Mouse (Mus musculus): ENCODE results near the gene Vps53. TPM values are rescaled to one million over a fixed set of nuclear protein-coding genes. Genes with fewer than 3 reads are reported as not detected.
"Not testable (repeated sequence)": the region's sequence is repeated elsewhere in the genome, so short reads cannot be mapped to it uniquely, and the experiment has no call there.

Gene Vps53
- total RNA-seq, 2 experiments from 2014 or later: 9.4 to 13.0 TPM

DNA sequence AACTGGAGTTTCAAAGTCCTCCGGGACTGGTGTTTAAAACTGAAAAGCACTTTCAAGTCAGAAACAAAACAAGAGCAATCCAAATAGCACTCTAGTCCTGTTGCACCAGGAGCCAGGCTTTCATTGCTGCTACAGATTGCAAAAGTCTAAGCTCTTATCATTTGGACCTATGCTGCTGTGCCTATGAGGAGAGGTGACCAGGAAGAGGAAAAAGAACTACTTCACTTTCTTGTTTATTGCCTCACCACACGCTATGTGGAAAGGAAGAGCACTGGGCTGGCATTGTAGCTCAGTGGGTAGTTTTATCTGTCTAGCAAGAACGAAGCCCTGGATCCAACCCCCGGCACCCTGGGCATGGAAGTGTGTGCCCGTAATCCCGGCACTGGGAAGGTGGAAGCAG lies 146.1 kb downstream of the Vps53 start:
- ATAC-seq (replicated peaks; ENCODE audit: low FRiP score, poor library complexity, severe bottlenecking): no peak

DNA sequence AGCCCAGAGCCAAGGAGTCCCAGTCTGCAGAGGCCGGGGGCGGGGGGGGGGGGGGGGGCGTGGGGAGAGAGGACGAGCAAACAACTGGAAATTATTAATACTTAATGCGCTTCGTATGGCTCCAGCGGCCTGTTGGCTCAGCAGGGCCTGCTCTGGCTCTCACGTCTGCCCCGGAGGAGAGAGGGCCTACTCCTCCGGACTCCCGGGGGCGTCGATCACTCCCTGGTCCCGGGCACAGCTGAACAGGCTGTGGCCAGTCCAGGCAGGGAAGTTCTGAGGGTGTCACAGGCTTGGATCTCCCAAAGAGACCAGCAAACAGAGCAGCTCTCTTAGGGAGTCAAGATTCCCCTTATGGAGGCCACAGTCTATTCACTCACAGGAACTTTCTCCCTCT lies 151.4 kb downstream of the Vps53 start:
- no peak for ATAC-seq (replicated peaks; ENCODE audit: low FRiP score, poor library complexity, severe bottlenecking)

DNA sequence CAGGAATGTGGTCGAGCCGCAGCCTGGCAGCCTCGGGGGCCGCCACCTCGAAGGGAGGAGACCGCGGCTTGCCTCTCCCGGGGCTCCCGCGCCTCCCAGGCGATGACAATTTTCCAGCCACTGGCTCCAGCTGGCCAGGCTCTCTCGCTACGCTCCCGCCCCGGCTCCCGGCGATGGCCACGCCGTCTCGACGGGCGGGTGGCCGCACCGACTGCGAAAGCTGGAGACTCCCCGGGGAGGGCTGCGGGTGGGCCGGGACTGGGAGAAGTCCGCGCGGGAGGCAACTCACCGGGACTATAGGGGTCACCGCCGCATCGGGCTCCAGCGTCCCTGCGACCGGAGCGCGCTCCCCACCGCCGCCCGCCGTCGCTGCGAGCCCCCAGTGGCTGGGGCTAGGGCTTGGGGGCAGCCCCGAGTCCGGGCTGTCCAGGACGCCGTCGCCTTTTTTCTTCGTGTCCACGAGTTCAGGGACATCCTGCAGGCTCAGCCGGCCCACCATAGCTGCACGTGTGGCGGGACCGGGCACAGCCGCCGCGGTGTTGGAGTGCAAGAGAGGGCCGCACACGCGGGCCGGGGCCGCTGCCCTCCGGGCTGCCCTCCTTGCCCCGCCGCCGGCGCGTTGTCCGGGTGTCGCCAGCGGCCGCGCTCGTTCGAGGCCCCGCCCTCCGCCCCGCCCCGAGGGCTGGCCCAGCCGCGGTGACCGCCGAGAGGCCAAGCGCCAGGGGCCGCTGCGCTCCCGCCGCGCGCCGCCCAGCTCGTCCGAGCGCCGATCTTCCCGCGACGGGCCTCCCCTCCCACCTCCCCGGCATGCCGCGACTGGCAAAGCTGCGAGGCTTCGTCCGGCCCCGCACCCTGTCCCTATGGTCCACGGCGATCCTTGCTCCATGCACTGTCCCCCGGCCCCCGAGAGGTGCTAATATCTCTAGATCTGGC lies 152.0 kb downstream of the Vps53 start, which contains the start of gene Rflnb:
Gene Rflnb, minus strand, starts transcription at position 644 of the 933 bp plus-strand sequence.
- peak; percentile 81 for ATAC-seq (replicated peaks; ENCODE audit: low FRiP score, poor library complexity, severe bottlenecking)

DNA sequence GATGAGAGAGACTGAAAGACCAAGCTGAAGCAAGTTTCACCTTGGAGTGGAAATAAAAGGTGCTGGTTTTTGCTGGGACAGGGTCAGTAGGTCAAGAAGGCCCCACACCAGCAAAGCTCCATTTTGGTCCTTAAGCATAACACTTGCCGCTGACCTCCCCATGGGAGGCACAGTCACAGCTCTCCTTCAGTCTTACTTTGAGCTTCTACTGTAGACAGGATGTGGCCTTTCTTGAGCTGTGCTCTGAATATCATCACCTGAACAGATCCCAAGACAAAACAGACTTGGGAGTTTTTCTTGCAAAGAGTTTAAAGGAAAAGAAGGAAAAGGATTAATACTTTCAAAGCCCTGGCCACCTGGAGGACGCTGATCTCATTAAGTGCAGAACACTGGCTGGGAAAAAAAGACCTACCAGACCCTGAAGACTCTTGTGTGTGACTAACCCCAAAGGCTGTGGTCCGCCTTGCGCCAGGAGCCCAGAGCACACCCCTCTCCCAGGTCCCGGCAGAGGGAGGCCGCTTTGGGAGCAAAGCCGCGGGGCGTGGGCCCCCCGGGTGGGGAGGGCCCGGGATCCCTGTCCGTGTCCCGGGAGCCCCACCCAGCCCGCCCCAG lies 152.8 kb downstream of the Vps53 start:
- no peak for ATAC-seq (replicated peaks; ENCODE audit: low FRiP score, poor library complexity, severe bottlenecking)

DNA sequence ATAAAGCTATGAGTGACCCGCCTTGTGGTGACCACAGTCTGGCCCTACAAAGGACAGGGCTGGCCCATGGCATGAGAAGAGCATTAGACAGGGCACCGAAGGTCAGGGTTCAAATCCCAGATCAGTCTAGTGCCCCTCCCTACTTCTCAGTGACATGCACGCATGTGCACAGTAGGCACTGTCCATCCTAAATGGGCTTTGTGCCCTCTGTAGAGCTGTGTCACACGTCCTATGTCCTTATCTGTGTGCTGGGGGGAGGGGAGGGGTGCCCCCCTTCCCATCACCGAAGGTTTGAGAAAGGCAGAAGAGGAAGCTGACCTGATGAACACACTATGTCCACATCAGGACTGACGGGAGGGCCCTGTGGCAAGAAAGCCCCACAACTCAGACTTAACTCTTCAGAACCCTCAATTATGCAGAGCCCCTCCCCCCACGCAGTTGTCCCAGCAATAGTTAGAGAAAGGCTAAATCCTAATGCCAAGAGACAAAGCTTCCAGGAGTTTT lies 154.3 kb downstream of the Vps53 start:
- ATAC-seq (replicated peaks; ENCODE audit: low FRiP score, poor library complexity, severe bottlenecking): no peak

DNA sequence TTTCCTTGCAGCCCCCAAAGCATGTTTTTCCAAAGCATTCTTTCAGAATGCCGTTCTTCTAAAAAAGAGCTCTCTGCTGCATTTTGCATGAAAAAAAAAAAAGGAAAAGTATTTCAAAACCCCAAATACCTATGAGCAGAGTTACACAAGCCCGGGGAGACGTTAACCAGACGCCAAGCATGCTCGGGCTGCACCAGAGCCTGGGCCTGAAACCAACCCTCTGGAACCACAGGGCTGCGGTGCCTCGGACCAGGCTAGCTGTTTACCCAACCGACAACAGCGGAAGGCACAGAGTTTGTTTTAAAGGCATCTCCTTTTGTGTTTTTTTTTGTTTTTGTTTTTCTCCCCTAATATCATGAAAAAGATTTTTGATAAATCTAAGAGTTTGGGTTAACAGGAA lies 158.5 kb downstream of the Vps53 start:
- ATAC-seq (replicated peaks; ENCODE audit: low FRiP score, poor library complexity, severe bottlenecking): no peak

DNA sequence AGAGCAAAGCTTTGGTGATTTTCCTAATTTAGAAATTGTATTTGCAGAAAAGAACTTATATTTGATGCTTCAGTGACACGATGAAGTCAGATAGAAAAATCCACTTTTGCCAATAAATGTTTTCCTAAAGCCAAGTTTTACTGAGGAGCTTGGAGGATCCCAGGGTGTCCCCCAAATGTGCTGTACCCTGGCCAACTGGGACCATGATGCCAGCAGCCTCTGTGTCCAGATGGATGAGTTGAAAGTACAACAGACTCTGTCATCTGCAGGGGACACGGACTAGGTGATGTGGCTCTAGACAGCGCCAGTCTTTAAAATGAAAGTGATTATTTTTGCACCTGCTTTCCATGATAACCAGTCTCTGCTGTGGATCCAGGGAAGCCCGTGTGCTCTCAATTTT lies 159.6 kb downstream of the Vps53 start:
- ATAC-seq (replicated peaks; ENCODE audit: low FRiP score, poor library complexity, severe bottlenecking): no peak

DNA sequence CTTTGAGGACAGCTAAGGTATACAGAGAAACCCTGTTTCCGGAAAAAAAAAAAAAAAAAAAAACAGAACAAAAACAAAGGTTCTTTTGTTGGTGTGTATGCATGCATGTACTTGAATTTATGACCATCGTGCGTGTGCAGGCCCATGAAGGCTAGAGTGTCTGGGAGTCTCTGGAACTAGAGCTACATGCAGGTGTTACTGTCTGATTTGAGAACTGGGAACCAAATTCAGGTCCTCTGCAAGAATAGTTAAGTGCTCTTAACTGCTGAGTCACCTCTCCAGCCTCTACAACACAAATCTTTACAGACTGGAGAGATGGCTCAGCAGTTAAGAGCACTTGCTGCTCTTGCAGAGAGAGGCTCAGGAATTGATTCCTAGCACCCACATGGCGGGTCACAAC lies 163.6 kb downstream of the Vps53 start:
- no peak for ATAC-seq (replicated peaks; ENCODE audit: low FRiP score, poor library complexity, severe bottlenecking)

DNA sequence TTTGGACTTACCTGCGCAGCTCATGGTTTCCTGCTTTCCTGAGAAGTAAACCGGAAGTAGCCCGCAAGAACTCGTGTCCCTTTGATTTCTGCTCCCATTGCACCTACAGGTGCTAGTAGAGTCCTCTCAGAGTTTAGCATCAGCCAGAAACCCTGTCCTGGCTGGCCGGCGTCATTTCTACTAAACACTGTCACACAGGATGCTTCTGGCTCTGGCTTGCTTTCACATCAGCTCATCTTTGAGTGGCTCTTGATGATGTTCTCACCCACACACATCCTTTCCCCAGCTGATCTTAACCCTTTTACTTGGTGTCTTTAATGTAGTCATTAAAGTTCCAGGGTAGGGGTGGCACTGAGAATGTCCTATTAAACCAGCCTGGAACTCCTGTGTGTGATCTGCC lies 164.2 kb downstream of the Vps53 start:
- ATAC-seq (replicated peaks; ENCODE audit: low FRiP score, poor library complexity, severe bottlenecking): no peak

DNA sequence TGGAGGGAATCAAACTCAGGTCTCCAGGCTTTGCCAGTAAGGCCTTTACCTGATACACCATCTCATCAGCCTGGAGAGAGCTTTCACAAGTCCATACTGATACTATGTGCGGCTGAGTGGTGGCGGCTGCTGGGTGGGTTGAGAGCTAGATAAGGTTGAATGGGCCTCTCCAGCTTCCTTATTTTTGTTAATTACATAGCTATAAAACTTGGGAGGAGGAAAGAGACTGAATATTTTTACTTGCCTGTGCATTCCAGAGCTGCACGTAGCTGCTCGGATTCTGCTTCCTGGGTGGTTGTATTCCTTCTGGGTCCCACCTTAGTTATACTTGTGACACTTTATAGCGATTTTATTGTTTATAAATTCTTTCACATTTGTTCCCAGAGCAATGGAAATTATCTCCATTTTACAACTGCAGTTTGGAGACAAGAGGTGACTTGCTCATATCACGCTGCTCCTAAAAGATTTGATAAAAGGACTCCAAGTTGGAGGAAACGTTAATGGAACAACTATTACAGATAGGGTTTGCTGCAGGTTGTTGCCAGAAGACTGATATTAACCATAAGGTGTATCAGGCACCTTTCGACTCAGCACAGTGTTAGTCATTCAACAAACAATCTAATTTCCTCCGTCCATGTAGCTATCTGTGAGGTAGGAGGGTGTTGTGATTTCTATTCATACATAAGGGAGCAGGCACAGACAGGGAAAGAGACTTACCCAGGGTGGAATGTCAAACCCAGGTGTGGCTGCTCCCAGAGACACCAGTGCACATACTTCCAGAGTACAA lies 168.4 kb downstream of the Vps53 start:
- no peak for ATAC-seq (replicated peaks; ENCODE audit: low FRiP score, poor library complexity, severe bottlenecking)

DNA sequence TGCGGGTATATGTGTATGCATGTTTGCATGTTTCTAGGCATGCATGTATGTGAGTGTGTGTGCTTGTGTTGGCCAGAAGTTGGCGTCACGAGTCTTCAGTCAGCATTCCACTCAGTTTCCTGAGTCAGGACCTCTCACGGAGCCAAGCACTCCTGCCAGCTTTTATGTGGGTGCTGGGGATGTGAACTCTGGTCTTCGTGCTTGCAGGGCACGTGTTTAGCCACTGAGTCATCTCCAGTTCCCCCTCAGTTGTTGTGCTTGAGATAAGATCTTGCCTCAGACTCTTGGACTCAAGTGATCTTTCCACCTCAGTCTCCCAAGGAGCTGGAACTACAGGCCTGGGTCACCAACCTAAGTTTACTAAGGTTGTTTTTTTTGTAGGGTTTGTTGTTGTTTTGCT lies 170.3 kb downstream of the Vps53 start:
- no peak for ATAC-seq (replicated peaks; ENCODE audit: low FRiP score, poor library complexity, severe bottlenecking)

DNA sequence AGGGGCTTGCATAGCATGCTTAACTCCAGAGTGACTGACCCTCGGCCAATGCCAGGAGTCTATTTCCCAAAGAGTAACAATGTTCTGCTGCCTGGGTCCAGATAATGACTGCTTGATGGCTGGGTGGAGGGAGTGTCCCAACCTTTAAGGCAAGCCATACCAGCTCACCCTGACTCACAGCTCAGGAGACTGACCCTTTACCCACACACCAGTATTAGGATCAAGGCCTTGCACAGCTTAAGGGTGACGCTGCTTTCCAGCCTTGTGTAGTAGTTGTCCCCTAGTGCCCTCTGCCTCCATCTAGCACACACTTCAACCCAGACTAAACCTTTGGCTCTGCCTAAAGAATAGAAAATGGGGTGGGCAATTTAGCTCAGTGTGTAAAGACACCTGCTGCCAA lies 171.3 kb downstream of the Vps53 start:
- no peak for ATAC-seq (replicated peaks; ENCODE audit: low FRiP score, poor library complexity, severe bottlenecking)

DNA sequence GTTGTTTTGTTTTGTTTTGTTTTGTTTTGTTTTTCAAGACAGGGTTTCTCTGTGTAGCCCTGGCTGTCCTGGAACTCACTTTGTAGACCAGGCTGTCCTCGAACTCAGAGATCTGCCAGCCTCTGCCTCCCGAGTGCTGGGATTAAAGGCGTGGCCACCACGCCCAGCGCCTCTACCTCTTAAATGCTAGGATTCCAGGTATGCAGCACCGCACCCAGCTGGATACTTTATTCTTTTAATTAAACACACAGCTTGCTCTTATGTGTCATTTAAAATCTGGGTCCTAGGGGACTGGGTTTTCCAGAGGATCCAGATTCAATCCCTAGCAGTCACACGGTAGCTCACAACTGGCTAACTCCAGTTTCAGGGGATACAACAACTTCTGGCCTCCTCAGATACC lies 175.2 kb downstream of the Vps53 start:
- ATAC-seq (replicated peaks; ENCODE audit: low FRiP score, poor library complexity, severe bottlenecking): not testable (repeated sequence)

DNA sequence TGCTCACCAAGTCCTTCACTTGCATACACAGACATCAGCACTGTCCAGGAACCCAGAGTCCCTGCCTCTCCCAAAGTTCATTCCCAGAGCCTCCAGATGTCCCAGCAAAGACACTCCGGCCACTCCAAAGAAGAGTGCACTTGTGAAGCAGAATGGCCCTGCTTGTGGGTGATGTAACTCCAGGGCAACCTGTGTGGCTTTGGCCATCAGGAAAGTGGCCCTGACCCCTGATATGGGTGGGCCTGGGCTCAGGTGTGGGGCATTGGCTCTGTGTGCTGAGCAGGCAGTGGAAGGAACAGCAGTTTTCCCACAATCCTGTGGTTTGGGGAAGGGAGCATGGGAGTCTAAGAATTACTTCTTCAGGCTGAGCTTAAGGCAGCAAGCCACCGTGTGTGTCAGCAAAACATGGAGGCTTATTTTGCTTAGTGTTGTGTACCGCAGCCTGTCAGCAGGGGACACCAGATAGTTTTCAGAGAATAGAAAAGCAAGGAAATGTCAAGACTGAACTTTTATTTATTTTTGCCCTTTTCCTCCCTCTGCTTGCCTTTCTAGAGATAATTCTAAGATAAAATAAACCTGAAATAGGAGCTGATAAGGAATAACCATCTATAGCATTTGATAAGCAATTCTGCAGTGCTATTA lies 178.1 kb downstream of the Vps53 start:
- peak; percentile 40; the same call in 1 of the 2 replicates for ATAC-seq (replicated peaks; ENCODE audit: low FRiP score, poor library complexity, severe bottlenecking)

DNA sequence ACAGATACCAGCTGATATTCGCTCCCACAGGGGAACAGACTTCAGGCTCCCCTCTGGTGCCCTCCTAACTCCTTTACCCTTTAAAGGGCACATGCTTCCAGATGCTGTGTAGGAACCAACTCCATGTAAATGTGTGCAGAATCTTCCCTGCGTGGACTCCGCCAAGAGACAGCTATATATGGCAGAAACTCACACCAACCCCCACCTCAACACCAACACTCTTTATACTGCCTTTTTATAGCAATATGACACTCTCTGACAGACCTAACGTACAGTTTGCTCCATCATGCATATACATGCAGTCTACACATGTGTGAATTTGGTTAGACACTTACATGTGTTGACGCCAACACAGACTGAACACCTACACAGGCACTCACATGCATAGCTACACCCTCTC lies 178.7 kb downstream of the Vps53 start:
- no peak for ATAC-seq (replicated peaks; ENCODE audit: low FRiP score, poor library complexity, severe bottlenecking)

DNA sequence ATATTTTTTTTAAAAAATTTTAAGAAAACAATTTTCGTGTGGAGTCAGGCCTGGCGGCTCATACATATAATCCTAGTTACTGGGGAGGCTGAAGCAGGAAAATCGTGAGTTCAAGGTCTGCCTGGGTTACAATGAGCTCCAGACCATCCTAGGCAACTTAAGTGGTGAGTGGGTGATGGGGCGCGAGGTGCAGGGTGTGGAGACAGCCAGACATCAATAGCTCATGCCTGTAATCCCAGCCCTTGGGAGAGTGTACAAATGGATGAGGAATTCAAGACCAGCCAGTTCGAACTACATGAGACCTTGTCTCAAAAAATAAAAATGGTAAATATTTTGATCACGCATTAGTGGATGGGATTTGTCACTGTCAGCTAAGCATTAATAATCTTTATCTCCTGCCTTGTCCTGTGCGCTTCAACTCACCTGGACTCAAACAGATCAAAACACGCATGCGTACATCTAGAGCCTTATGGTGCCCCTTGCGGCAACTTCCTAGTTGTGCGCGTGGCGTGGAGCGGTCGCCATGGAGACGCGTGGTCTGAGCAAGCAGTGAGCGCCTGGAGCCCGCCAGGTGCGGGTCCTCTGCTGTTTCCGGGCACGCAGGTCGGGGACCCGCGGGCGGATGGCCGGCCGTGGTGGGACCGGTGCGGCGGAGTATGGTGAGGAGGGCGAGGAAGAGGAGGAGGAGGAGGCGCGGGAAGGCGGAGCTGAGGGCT lies 179.8 kb downstream of the Vps53 start, which contains the start of gene 1700016K19Rik:
Gene 1700016K19Rik, plus strand, starts transcription at position 473 of the 716 bp plus-strand sequence.
- ATAC-seq (replicated peaks; ENCODE audit: low FRiP score, poor library complexity, severe bottlenecking): 0 out of 2 replicates have a peak, but pooled peaks have one; percentile 30

Measured in erythroblast, adult 5-6 weeks (primary cell).